Mouse (Mus musculus): ENCODE results near the gene Npw. TPM values are rescaled to one million over a fixed set of nuclear protein-coding genes. Genes with fewer than 3 reads are reported as not detected.
A peak's percentile ranks its signal among the peaks of the same experiment; 100 is the strongest.

Npw gene
- total RNA-seq (2014; rRNA removed; ENCODE audit: low replicate concordance) (not detected in 2 replicates), polyA plus RNA-seq (2015; fragmentation: Nextera tagmentation; extraction: Ambion mirVana) (not detected in 2 replicates)

GRCm38 (mm10) chr17:24658017-24658758 is at the start of gene Npw:
TSS of gene Npw (minus strand) at chr17:24658457.
- Histone ChIP-seq H3K36me3 (replicated peaks; ENCODE audit: control insufficient read depth, insufficient read depth, low read length) (no peaks in the 10 kb centered on the region), H3K4me1 (ENCODE audit: control insufficient read depth, insufficient read depth) (peaks cover 7% of the 10 kb centered on the region; the same call in 1 of the 2 replicates), H3K9ac (replicated peaks; ENCODE audit: low read depth, low read length) (peak within 1 kb of the TSS; percentile 35; the same call in 1 of the 2 replicates), H3K27me3 (ENCODE audit: control insufficient read depth, insufficient read depth, low read length) (peaks cover 43% of the 10 kb centered on the region), H3K27ac (ENCODE audit: low read depth) (no peak within 1 kb of the TSS), H3K9me3 (replicated peaks; ENCODE audit: control insufficient read depth, low read length) (no peaks in the 10 kb centered on the region), H3K4me2 (ENCODE audit: low read depth, low read length) (peak within 1 kb of the TSS; percentile 59), H3K4me3 (ENCODE audit: low read depth, low read length) (peak within 1 kb of the TSS; percentile 36)
- ATAC-seq (ENCODE audit: insufficient read depth, low read depth) (peak; percentile 42), DNase-seq (ENCODE audit: low spot score) (no peak)
- 2% methylated on average over 47 of the region's 47 CpGs for WGBS
- no peak for TF ChIP-seq EP300 (IDR thresholded peaks at IDR 0.05; ENCODE audit: low read depth)
- TF ChIP-seq CTCF (IDR thresholded peaks at IDR 0.05; ENCODE audit: low read depth) = no peak

DNA sequence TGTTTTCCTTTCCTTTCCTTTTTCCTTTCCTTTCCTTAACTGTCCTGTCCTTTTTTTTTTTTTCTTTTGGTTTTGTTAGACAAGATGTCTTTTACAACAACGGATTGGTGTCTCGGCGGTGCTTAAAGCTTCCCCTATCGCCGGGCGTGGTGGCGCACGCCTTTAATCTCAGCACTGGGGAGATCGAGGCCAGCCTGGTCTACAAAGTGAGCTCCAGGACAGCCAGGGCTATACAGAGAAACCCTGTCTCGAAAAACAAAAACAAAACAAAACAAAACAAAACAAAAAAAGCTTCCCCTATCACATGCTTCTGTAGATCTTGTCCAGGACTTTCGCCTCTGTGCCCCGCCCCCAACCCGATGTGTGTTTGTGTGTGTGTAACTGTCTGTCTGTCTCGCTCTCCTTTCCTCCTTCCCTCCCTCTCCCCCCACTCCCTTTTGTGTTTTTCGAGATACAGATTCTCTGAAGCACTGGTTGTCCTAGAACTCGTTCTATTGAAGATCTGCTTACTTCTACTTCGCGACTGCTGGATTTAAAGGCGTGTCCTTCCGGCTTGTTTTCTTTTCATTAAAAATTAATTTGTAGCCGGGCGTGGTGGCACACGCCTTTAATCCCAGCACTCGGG is 49.7 kb upstream of the Npw start:
- ATAC-seq (ENCODE audit: insufficient read depth, low read depth) (peak; percentile 45; the same call in 1 of the 2 replicates), DNase-seq (ENCODE audit: low spot score) (no peak)
- Histone ChIP-seq H3K4me2 (ENCODE audit: low read depth, low read length) (peak overlapping the region; percentile 74), H3K27ac (ENCODE audit: low read depth) (peak overlapping the region; percentile 79), H3K9ac (replicated peaks; ENCODE audit: low read depth, low read length) (peak overlapping the region; percentile 73), H3K9me3 (replicated peaks; ENCODE audit: control insufficient read depth, low read length) (no peaks in the 10 kb centered on the region), H3K27me3 (ENCODE audit: control insufficient read depth, insufficient read depth, low read length) (no peaks in the 10 kb centered on the region), H3K4me3 (ENCODE audit: low read depth, low read length) (peak overlapping the region; percentile 68), H3K36me3 (replicated peaks; ENCODE audit: control insufficient read depth, insufficient read depth, low read length) (peaks cover 24% of the 10 kb centered on the region), H3K4me1 (ENCODE audit: control insufficient read depth, insufficient read depth) (peaks cover 13% of the 10 kb centered on the region; the same call in 1 of the 2 replicates)
- TF ChIP-seq EP300 (IDR thresholded peaks at IDR 0.05; ENCODE audit: low read depth) (no peak), CTCF (IDR thresholded peaks at IDR 0.05; ENCODE audit: low read depth) (no peak)
- 4% methylated on average over 24 of the region's 24 CpGs for WGBS

- H3K4me3 ChIP-seq (ENCODE audit: low read depth, low read length) = peak within 1 kb of the TSS; percentile 68
- H3K27ac ChIP-seq (ENCODE audit: low read depth) = peak within 1 kb of the TSS; percentile 79
- H3K36me3 ChIP-seq (replicated peaks; ENCODE audit: control insufficient read depth, insufficient read depth, low read length) = peaks cover 31% of the 10 kb centered on the region
- peak within 1 kb of the TSS; percentile 73 for H3K9ac ChIP-seq (replicated peaks; ENCODE audit: low read depth, low read length)
- H3K27me3 ChIP-seq (ENCODE audit: control insufficient read depth, insufficient read depth, low read length) = no peaks in the 10 kb centered on the region
- no peaks in the 10 kb centered on the region for H3K9me3 ChIP-seq (replicated peaks; ENCODE audit: control insufficient read depth, low read length)
- peak within 1 kb of the TSS; percentile 74 for H3K4me2 ChIP-seq (ENCODE audit: low read depth, low read length)
- peak; percentile 87 for ATAC-seq (ENCODE audit: insufficient read depth, low read depth)
- peak; percentile 92 for DNase-seq (ENCODE audit: low spot score)
- WGBS = 2% methylated on average over 32 of the region's 32 CpGs
- TF ChIP-seq EP300 (IDR thresholded peaks at IDR 0.05; ENCODE audit: low read depth) (no peak), CTCF (IDR thresholded peaks at IDR 0.05; ENCODE audit: low read depth) (0 out of 2 replicates have a peak, but pooled peaks have one; percentile 6)
- peaks cover 13% of the 10 kb centered on the region; the same call in 1 of the 2 replicates for H3K4me1 ChIP-seq (ENCODE audit: control insufficient read depth, insufficient read depth)
These were observed 48.9 kb upstream of the Npw start, which contains the start of gene Tbl3 for GRCm38 (mm10) chr17:24706982-24707800. TSS of gene Tbl3 (minus strand) at chr17:24707660.

DNA sequence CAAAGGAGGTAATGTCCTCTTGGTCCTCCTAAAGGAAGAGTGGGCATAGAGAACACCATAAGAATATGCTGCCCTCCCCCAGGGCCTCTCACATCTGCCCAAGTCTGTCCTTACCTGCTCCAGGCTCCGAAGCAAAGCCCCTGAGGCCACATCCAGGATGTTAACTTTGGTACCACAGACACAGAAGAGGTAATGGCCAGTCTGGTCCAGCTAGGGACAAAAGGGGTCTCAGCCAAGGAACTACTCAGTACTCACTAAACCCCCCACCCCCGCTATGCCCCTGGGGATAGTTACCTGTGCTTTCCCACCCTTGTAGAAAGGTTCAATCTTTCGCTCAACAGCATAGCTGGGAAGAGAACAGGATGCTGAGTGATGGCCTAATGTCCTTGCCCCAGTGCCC is 47.6 kb upstream of the Npw start:
- WGBS = 88% methylated on average over 3 of the region's 3 CpGs
- no peak overlapping the region for H3K4me3 ChIP-seq (ENCODE audit: low read depth, low read length)

DNA sequence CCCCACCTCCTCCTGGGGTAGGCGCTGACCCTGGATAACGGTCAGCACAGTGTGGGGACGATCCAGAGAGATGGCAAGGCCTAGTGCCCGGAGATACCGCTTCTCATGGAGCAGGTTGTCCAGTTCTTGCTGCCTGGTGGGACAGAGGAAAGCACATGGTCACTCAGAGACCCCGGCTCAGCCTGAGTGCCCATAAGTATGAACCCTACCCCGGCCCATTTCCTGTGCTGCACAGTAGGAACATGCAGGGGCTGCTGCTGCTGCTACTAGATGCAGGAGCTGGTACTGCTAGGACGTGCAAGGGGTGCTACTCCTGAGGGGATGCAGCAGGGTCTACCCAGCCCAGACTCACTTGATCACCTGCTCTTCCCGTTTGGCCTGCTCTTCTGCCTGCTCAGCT is 43.0 kb upstream of the Npw start:
- H3K4me2 ChIP-seq (ENCODE audit: low read depth, low read length) = no peak overlapping the region
- DNase-seq (ENCODE audit: low spot score) = no peak
- H3K9ac ChIP-seq (replicated peaks; ENCODE audit: low read depth, low read length) = no peak overlapping the region
- 91% methylated on average over 9 of the region's 9 CpGs for WGBS
- no peaks in the 10 kb centered on the region for H3K27me3 ChIP-seq (ENCODE audit: control insufficient read depth, insufficient read depth, low read length)
- no peak overlapping the region for H3K4me3 ChIP-seq (ENCODE audit: low read depth, low read length)
- no peaks in the 10 kb centered on the region for H3K9me3 ChIP-seq (replicated peaks; ENCODE audit: control insufficient read depth, low read length)
- peaks cover 55% of the 10 kb centered on the region for H3K36me3 ChIP-seq (replicated peaks; ENCODE audit: control insufficient read depth, insufficient read depth, low read length)
- peaks cover 13% of the 10 kb centered on the region; the same call in 1 of the 2 replicates for H3K4me1 ChIP-seq (ENCODE audit: control insufficient read depth, insufficient read depth)
- TF ChIP-seq CTCF (IDR thresholded peaks at IDR 0.05; ENCODE audit: low read depth) (no peak), EP300 (IDR thresholded peaks at IDR 0.05; ENCODE audit: low read depth) (no peak)
- H3K27ac ChIP-seq (ENCODE audit: low read depth) = no peak overlapping the region
- ATAC-seq (ENCODE audit: insufficient read depth, low read depth) = no peak

More for the DNA sequence above, 47.6 kb upstream of the Npw start:
- DNase-seq (ENCODE audit: low spot score) = no peak
- Histone ChIP-seq H3K27ac (ENCODE audit: low read depth) (no peak overlapping the region), H3K4me1 (ENCODE audit: control insufficient read depth, insufficient read depth) (peaks cover 13% of the 10 kb centered on the region; the same call in 1 of the 2 replicates), H3K27me3 (ENCODE audit: control insufficient read depth, insufficient read depth, low read length) (no peaks in the 10 kb centered on the region), H3K36me3 (replicated peaks; ENCODE audit: control insufficient read depth, insufficient read depth, low read length) (peaks cover 45% of the 10 kb centered on the region), H3K9me3 (replicated peaks; ENCODE audit: control insufficient read depth, low read length) (no peaks in the 10 kb centered on the region), H3K4me2 (ENCODE audit: low read depth, low read length) (no peak overlapping the region), H3K9ac (replicated peaks; ENCODE audit: low read depth, low read length) (no peak overlapping the region)
- ATAC-seq (ENCODE audit: insufficient read depth, low read depth) = no peak
- TF ChIP-seq CTCF (IDR thresholded peaks at IDR 0.05; ENCODE audit: low read depth) (no peak), EP300 (IDR thresholded peaks at IDR 0.05; ENCODE audit: low read depth) (no peak)
